Mouse (Mus musculus) 3T3-L1 (cell line): ENCODE results near the gene Dusp19.
A peak's percentile ranks its signal among the peaks of the same experiment; 100 is the strongest.

ENCODE experiments used
- DNase-seq: peaks from one replicate; pipeline ENCODE4 v3.0.0-alpha.2; 2015; ENCODE audit warnings: low read depth, low spot score

The Dusp19 gene

GRCm38 (mm10) chr2:80616854-80617737 is at the start of gene Dusp19, which contains the start of gene Nup35:
Gene Dusp19, plus strand, starts transcription at chr2:80617045.
Gene Nup35, plus strand, starts transcription at chr2:80617236.
- peak; percentile 97 for DNase-seq

GRCm38 (mm10) chr2:80567411-80567810 is 49.4 kb upstream of the Dusp19 start:
- DNase-seq: no peak

GRCm38 (mm10) chr2:80570656-80571055 is 46.2 kb upstream of the Dusp19 start:
- DNase-seq: no peak

GRCm38 (mm10) chr2:80577286-80577685 is 39.6 kb upstream of the Dusp19 start:
- DNase-seq: no peak

- peak; percentile 57 for DNase-seq
Observed at GRCm38 (mm10) chr2:80579253-80579891, 37.5 kb upstream of the Dusp19 start.

- DNase-seq: peak; percentile 63
Observed at GRCm38 (mm10) chr2:80580311-80580961, 36.4 kb upstream of the Dusp19 start.

GRCm38 (mm10) chr2:80581043-80581711 is 35.7 kb upstream of the Dusp19 start, which contains the start of gene Nckap1:
Gene Nckap1, minus strand, starts transcription at chr2:80581380.
- peak; percentile 78 for DNase-seq

GRCm38 (mm10) chr2:80582356-80582755 is 34.5 kb upstream of the Dusp19 start:
- no peak for DNase-seq

GRCm38 (mm10) chr2:80594215-80594918 is 22.5 kb upstream of the Dusp19 start:
- DNase-seq: no peak

GRCm38 (mm10) chr2:80596960-80597359 is 19.9 kb upstream of the Dusp19 start:
- DNase-seq: peak; percentile 40

- DNase-seq: no peak
Observed at GRCm38 (mm10) chr2:80599850-80600249, 17.0 kb upstream of the Dusp19 start.

GRCm38 (mm10) chr2:80600611-80601010 is 16.2 kb upstream of the Dusp19 start:
- no peak for DNase-seq

- DNase-seq: no peak
Observed at GRCm38 (mm10) chr2:80602756-80603155, 14.1 kb upstream of the Dusp19 start.

GRCm38 (mm10) chr2:80603771-80604426 is 12.9 kb upstream of the Dusp19 start:
- no peak for DNase-seq

- DNase-seq: no peak
Observed at GRCm38 (mm10) chr2:80612286-80612685, 4.6 kb upstream of the Dusp19 start.

- DNase-seq: no peak
Observed at GRCm38 (mm10) chr2:80612796-80613195, 4.0 kb upstream of the Dusp19 start.

GRCm38 (mm10) chr2:80618991-80619390 is 2.1 kb downstream of the Dusp19 start:
- DNase-seq: no peak

- DNase-seq: no peak
Observed at GRCm38 (mm10) chr2:80621921-80622320, 5.1 kb downstream of the Dusp19 start.

- no peak for DNase-seq
Observed at GRCm38 (mm10) chr2:80624523-80624922, 7.7 kb downstream of the Dusp19 start.

GRCm38 (mm10) chr2:80632336-80633026 is 15.6 kb downstream of the Dusp19 start:
- DNase-seq: no peak
